Mouse (Mus musculus) forebrain, embryonic 16.5 days (tissue): ENCODE data around the gene Ucma. TPM values are rescaled to one million over a fixed set of nuclear protein-coding genes. Genes with fewer than 3 reads are reported as not detected.

Experiments used
- ATAC-seq: fragments of 200-750 bp; cut with Nextera tagmentation; 2 replicates; pipeline ENCODE4 v1.8.0; 2017; ENCODE audit warnings: mild to moderate bottlenecking, moderate library complexity
- H3K27ac ChIP-seq: fragments of 300-500 bp; sonication (generic); 2 replicates; pipeline ENCODE4 v1.5.1; 2014; ENCODE audit warnings: low read length, control low read depth
- H3K27me3 ChIP-seq: fragments of 300-500 bp; sonication (generic); replicated peaks from 2 replicates; pipeline ENCODE4 v1.6.1; 2014; ENCODE audit warnings: low read length; ENCODE audit not compliant: control insufficient read depth, insufficient read depth
- H3K36me3 ChIP-seq: fragments of 300-500 bp; sonication (generic); 2 replicates; pipeline ENCODE4 v1.6.1; 2014; ENCODE audit not compliant: control insufficient read depth, insufficient read depth
- H3K4me1 ChIP-seq: fragments of 300-500 bp; sonication (generic); replicated peaks from 2 replicates; pipeline ENCODE4 v1.6.1; 2014; ENCODE audit warnings: low read length; ENCODE audit not compliant: control insufficient read depth, insufficient read depth
- H3K4me2 ChIP-seq: fragments of 300-500 bp; sonication (generic); 2 replicates; pipeline ENCODE4 v1.6.1; 2014; ENCODE audit warnings: mild to moderate bottlenecking, low read length, control low read depth
- H3K4me3 ChIP-seq: fragments of 300-500 bp; sonication (generic); replicated peaks from 2 replicates; pipeline ENCODE4 v1.5.1; 2014; ENCODE audit warnings: mild to moderate bottlenecking, low read length, control low read depth
- H3K9ac ChIP-seq: fragments of 300-500 bp; sonication (generic); replicated peaks from 2 replicates; pipeline ENCODE4 v1.6.1; 2014; ENCODE audit warnings: low read depth, low read length, control low read depth
- H3K9me3 ChIP-seq: fragments of 300-500 bp; sonication (generic); 2 replicates; pipeline ENCODE4 v1.6.1; 2016; ENCODE audit warnings: low read length; ENCODE audit not compliant: control insufficient read depth
- WGBS: fragments of 180-500 bp; shearing (Covaris S2); extraction: QIAGEN DNeasy Blood & Tissue Kit; methylation state at CpG from one replicate; pipeline ENCODE4 v1.1.7; 2014; 5-methylcytosine and 5-hydroxymethylcytosine counted together
- polyA plus RNA-seq: library from polyadenylated mRNA; unstranded; fragments of >200 nt; fragmentation: Nextera tagmentation; extraction: Ambion mirVana; gene quantifications from 2 replicates; pipeline ENCODE4 v1.2.1, GENCODE M21; 2015

Gene Ucma
- polyA plus RNA-seq, 1 experiment from 2014 or later: not detected

DNA sequence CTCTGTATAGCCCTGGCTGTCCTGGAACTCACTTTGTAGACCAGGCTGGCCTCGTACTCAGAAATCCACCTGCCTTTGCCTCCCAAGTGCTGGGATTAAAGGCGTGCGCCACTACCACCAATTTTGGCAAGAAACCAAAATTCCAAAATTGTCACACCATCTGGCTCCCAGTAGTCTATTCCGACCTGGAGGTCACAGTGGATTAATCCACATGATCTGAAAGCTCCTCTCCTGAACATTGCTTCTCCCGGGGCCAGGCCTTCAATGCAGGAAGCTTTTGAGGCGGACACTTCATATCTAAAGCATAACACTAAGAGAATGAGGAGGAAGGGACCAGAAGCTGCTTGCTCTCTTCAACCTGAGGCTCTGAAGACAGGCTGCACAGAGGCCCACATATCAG, 39.6 kb downstream of the Ucma start:
- H3K9ac ChIP-seq: no peak overlapping the region
- no peaks in the 10 kb centered on the region for H3K36me3 ChIP-seq
- no peak for ATAC-seq
- no peaks in the 10 kb centered on the region for H3K9me3 ChIP-seq
- H3K27ac ChIP-seq: no peak overlapping the region
- no peak overlapping the region for H3K4me2 ChIP-seq
- no peak overlapping the region for H3K4me3 ChIP-seq
- no peaks in the 10 kb centered on the region for H3K27me3 ChIP-seq
- H3K4me1 ChIP-seq: peaks cover 4% of the 10 kb centered on the region
- WGBS: 82% methylated on average over 6 of the region's 6 CpGs

DNA sequence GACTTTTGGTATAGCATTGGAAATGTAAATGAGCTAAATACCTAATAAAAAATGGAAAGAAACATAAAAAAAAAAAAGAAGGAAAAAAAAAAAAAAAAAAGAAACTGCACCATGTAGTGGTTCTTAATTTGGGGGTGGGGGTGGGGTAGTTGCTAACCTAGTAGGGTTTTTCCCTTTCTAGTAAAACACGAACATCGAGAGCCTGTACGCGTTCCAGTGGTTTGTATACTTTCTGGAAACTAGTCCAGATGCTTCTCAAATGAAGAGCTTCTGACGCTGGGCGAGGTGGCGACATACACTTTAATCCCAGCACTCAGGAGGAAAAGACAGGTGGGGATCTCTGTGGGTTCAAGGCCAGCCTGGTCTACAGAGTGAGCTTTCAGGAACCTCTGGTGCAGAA, 41.0 kb downstream of the Ucma start:
- Histone ChIP-seq H3K9me3 (no peaks in the 10 kb centered on the region), H3K36me3 (no peaks in the 10 kb centered on the region), H3K4me2 (no peak overlapping the region), H3K4me1 (peaks cover 3% of the 10 kb centered on the region), H3K9ac (no peak overlapping the region), H3K4me3 (no peak overlapping the region), H3K27ac (no peak overlapping the region), H3K27me3 (no peaks in the 10 kb centered on the region)
- no peak for ATAC-seq
- WGBS: 93% methylated on average over 7 of the region's 7 CpGs

GRCm38 (mm10) chr2:5019708-5020107, 43.8 kb downstream of the Ucma start:
- Histone ChIP-seq H3K27me3 (no peaks in the 10 kb centered on the region), H3K9ac (no peak overlapping the region), H3K4me3 (no peak overlapping the region), H3K4me2 (no peak overlapping the region), H3K27ac (no peak overlapping the region), H3K9me3 (no peaks in the 10 kb centered on the region), H3K4me1 (no peaks in the 10 kb centered on the region), H3K36me3 (no peaks in the 10 kb centered on the region)
- 75% methylated on average over 1 of the region's 1 CpGs for WGBS
- no peak for ATAC-seq

- ATAC-seq: no peak
- 89% methylated on average over 2 of the region's 2 CpGs for WGBS
- Histone ChIP-seq H3K27ac (no peak overlapping the region), H3K9me3 (no peaks in the 10 kb centered on the region), H3K4me3 (no peak overlapping the region), H3K9ac (no peak overlapping the region), H3K36me3 (no peaks in the 10 kb centered on the region), H3K27me3 (no peaks in the 10 kb centered on the region), H3K4me1 (no peaks in the 10 kb centered on the region), H3K4me2 (no peak overlapping the region)
These were observed 47.4 kb downstream of the Ucma start for GRCm38 (mm10) chr2:5023275-5023674.

DNA sequence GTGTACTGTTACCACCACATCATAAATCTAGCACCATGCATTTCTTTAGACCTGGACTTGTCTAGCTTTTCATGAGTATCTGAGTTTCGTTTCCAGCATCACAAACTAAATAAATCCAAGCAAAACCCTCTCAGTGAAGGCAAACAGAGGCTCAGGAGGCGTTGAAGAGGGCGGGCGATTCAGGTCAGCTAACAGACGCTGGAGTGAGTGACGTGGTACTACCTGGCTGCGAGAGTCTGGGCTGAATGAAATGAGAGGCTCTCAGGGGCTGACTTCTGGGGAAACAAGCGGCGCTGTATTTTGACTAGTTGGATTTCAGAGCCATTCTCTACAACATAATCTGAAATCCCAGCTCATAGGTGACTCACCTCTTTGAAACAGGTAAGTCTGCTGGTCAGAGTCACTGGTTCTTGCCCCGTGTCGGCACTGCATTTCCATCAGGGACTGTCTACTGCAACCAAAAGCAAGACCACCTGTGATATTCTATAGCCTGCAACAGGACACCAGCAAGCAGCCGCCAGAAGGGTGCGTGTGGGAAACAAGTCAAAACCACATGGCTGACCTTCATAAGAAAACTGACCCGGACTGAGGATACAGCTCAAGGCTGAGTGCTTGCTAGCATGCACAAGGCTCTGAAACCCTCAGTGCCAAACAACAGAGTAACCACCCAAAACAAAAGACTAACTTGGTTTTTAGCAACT, 47.9 kb downstream of the Ucma start:
- Histone ChIP-seq H3K4me3 (no peak overlapping the region), H3K9ac (no peak overlapping the region), H3K4me1 (no peaks in the 10 kb centered on the region), H3K27me3 (no peaks in the 10 kb centered on the region), H3K4me2 (no peak overlapping the region), H3K27ac (no peak overlapping the region), H3K9me3 (no peaks in the 10 kb centered on the region), H3K36me3 (no peaks in the 10 kb centered on the region)
- ATAC-seq: no peak
- 85% methylated on average over 14 of the region's 14 CpGs for WGBS

DNA sequence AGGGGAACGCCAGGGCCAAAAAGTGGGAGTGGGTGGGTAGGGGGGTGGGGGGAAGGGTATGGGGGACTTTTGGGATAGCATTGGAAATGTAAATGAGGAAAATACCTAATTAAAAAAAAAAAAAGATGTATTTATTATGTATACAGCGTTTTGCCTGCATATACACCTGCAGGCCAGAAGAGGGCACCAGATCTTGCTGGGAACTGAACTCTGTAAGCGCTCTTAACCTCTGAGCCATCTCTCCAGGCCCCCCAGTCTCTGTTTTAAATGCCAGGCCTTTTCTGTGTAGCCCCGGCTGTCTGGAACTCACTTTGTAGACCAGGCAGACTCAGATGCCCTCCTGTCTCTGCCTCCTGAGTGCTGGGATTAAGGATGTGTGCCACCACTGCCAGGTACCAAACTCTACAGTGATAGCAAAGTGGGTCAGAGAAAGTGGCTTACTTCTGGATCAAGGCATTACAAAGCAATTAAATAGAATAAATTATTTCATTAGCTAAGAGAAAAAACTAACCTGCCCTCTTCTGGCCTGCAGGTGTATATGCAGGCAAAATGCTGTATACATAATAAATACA, 49.3 kb downstream of the Ucma start:
- H3K9ac ChIP-seq: no peak overlapping the region
- no peaks in the 10 kb centered on the region for H3K9me3 ChIP-seq
- ATAC-seq: no peak
- no peak overlapping the region for H3K4me2 ChIP-seq
- no peak overlapping the region for H3K4me3 ChIP-seq
- H3K27ac ChIP-seq: no peak overlapping the region
- WGBS: 50% methylated on average over 3 of the region's 4 CpGs
- H3K4me1 ChIP-seq: no peaks in the 10 kb centered on the region
- no peaks in the 10 kb centered on the region for H3K27me3 ChIP-seq
- H3K36me3 ChIP-seq: no peaks in the 10 kb centered on the region

DNA sequence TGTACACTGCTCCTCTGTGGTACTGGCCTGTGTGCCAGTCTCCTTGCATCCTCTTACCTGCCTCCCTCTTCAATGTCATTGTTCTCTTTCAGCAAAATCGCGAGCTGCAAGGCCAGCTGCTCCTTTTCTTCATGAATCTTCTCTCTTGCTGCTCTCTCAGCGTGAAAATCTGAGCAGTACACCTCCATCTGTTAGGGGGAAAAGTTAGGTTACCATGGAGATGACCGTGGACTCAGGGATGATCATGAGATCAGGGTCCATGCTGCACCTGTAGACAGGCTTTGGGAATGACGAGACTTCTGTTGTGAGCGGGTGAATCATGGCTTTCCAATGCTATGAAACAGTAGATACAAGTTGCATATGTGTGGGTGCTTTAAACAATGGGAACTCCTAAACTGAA, 51.1 kb downstream of the Ucma start:
- no peaks in the 10 kb centered on the region for H3K9me3 ChIP-seq
- no peak overlapping the region for H3K4me3 ChIP-seq
- H3K36me3 ChIP-seq: no peaks in the 10 kb centered on the region
- 56% methylated on average over 6 of the region's 6 CpGs for WGBS
- H3K9ac ChIP-seq: no peak overlapping the region
- no peak overlapping the region for H3K4me2 ChIP-seq
- no peaks in the 10 kb centered on the region for H3K4me1 ChIP-seq
- ATAC-seq: no peak
- no peak overlapping the region for H3K27ac ChIP-seq
- H3K27me3 ChIP-seq: no peaks in the 10 kb centered on the region

- Histone ChIP-seq H3K4me1 (no peaks in the 10 kb centered on the region), H3K9ac (no peak overlapping the region), H3K27me3 (no peaks in the 10 kb centered on the region), H3K4me2 (no peak overlapping the region), H3K27ac (no peak overlapping the region), H3K36me3 (no peaks in the 10 kb centered on the region), H3K4me3 (no peak overlapping the region), H3K9me3 (no peaks in the 10 kb centered on the region)
- WGBS: 83% methylated on average over 7 of the region's 7 CpGs
- ATAC-seq: no peak
These were observed 52.1 kb downstream of the Ucma start for GRCm38 (mm10) chr2:5028047-5028446.

DNA sequence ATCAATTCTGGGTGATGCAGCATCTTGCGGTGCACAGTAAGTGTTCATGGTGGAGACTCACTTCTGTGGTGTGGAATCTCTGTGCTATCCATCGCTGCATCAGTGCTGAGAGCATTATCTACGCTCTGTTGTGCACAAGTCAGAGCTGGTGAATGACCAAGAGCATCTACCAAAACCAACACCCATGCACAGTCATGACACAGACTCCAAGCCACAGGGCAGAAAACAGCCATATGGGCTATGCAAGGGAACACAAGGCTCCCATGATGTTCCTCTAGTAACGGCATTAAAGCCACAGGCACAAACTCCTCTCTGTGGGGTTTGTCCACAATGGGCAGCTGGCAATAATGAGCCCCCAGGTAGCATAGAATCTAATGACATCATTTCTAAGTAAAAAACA, 53.9 kb downstream of the Ucma start:
- ATAC-seq: no peak
- no peak overlapping the region for H3K9ac ChIP-seq
- H3K4me1 ChIP-seq: no peaks in the 10 kb centered on the region; the same call in 1 of the 2 replicates
- no peaks in the 10 kb centered on the region for H3K27me3 ChIP-seq
- no peaks in the 10 kb centered on the region for H3K9me3 ChIP-seq
- H3K27ac ChIP-seq: no peak overlapping the region
- no peak overlapping the region for H3K4me2 ChIP-seq
- H3K36me3 ChIP-seq: no peaks in the 10 kb centered on the region
- no peak overlapping the region for H3K4me3 ChIP-seq
- WGBS: 88% methylated on average over 4 of the region's 4 CpGs
